ENCODE assay signal across 9 mouse cellular contexts in genomic region chr11:101602491-101602890, GRCm38 (mm10). TPM values are rescaled to one million over a fixed set of nuclear protein-coding genes. Genes with fewer than 3 reads are reported as not detected.
DNase-seq lines count a peak whose midpoint lies in the region; ATAC-seq lines count a peak whose summit lies in the region.
"Had no signal": no experiment of that assay in that cellular context is flagged by ENCODE, and none has a peak within 500 bp of the region (broad histone marks: within the 10 kb centered on the region; RNA-seq: fewer than 3 reads in every experiment).

No protein-coding gene starts in this region.

- H3K36me3 ChIP-seq in forebrain, embryonic 10.5 days (replicated peaks): no peaks in the 10 kb centered on the region
- H3K36me3 ChIP-seq in forebrain, embryonic 13.5 days (ENCODE audit: poor library complexity, severe bottlenecking): no peaks in the 10 kb centered on the region

- WGBS in forebrain, embryonic 10.5 days: 9% methylated on average over 3 of the region's 3 CpGs
- WGBS in forebrain, embryonic 13.5 days: 18% methylated on average over 3 of the region's 3 CpGs

- peak; percentile 66 for DNase-seq in forebrain, embryonic 10.5 days (ENCODE audit: extremely low spot score, low spot score)
- DNase-seq in urinary bladder, postnatal 14 days (ENCODE audit: low spot score): peak; percentile 73
- no peak for DNase-seq in urinary bladder, postnatal 4 days (ENCODE audit: low spot score in 2 of 2)
- peak; percentile 62 to 66 for DNase-seq in heart, postnatal 36 days
- no peak for DNase-seq in left cerebral cortex, adult 9 months (ENCODE audit: low spot score in 2 of 2)

- H3K9me3 ChIP-seq in forebrain, embryonic 10.5 days: no peaks in the 10 kb centered on the region
- H3K9me3 ChIP-seq in forebrain, embryonic 13.5 days (replicated peaks): no peaks in the 10 kb centered on the region

- H3K27me3 ChIP-seq in forebrain, embryonic 10.5 days (ENCODE audit: poor library complexity, severe bottlenecking): 0 out of 2 replicates have a peak, but pooled peaks cover 7% of the 10 kb centered on the region
- peaks cover 5% of the 10 kb centered on the region; the same call in 1 of the 2 replicates for H3K27me3 ChIP-seq in forebrain, embryonic 13.5 days

- no peak overlapping the region for H3K4me2 ChIP-seq in forebrain, embryonic 13.5 days

- H3K4me3 ChIP-seq in forebrain, embryonic 10.5 days: no peak overlapping the region
- H3K4me3 ChIP-seq in forebrain, embryonic 13.5 days: no peak overlapping the region

- ATAC-seq in forebrain, embryonic 13.5 days: no peak
- ATAC-seq in megakaryocyte progenitor cell, adult 5-6 weeks (replicated peaks; ENCODE audit: poor library complexity): 0 out of 2 replicates have a peak, but pooled peaks have one; percentile 31
- no peak for ATAC-seq in frontal cortex, adult (ENCODE audit: low TSS enrichment)

- H3K9ac ChIP-seq in forebrain, embryonic 13.5 days: no peak overlapping the region

- peaks cover 13% of the 10 kb centered on the region for H3K4me1 ChIP-seq in forebrain, embryonic 10.5 days
- H3K4me1 ChIP-seq in forebrain, embryonic 13.5 days: no peaks in the 10 kb centered on the region

- H3K27ac ChIP-seq in forebrain, embryonic 10.5 days: no peak overlapping the region
- no peak overlapping the region for H3K27ac ChIP-seq in forebrain, embryonic 13.5 days

- intact Hi-C loops in heart, postnatal 36 days (cut with DNase I): no loop called here

RNA-seq across cellular contexts. Expression of gene Gm11634, which starts 3.4 kb away (rescaled TPM):
- polyA plus RNA-seq in forebrain, embryonic 10.5 days (2016; fragmentation: Nextera tagmentation; extraction: Ambion mirVana): not detected in 2 replicates
- not detected in 2 replicates for polyA plus RNA-seq in forebrain, embryonic 13.5 days (2015; fragmentation: Nextera tagmentation; extraction: Ambion mirVana)
- total RNA-seq in heart, postnatal 36 days (2021): not detected
- total RNA-seq in megakaryocyte progenitor cell, adult 5-6 weeks (2015): not detected in 2 replicates
- not detected in 2 replicates for total RNA-seq in megakaryocyte progenitor cell, adult 5-6 weeks (2017)
- total RNA-seq: layer of hippocampus, postnatal 25 days had no signal

RNA-seq across cellular contexts. Expression of gene Tmem106a, which starts 20.4 kb away (rescaled TPM):
- polyA plus RNA-seq in forebrain, embryonic 10.5 days (2016; fragmentation: Nextera tagmentation; extraction: Ambion mirVana): 1.5 and 1.8 TPM in 2 replicates
- polyA plus RNA-seq in forebrain, embryonic 13.5 days (2015; fragmentation: Nextera tagmentation; extraction: Ambion mirVana): 1.1 and 1.3 TPM in 2 replicates
- total RNA-seq in heart, postnatal 36 days (2021): 1 to 10 TPM; 3.6 to 4.7 TPM
- total RNA-seq in megakaryocyte progenitor cell, adult 5-6 weeks (2015): 2.7 and 3.7 TPM in 2 replicates
- 1.2 and 5.0 TPM in 2 replicates for total RNA-seq in megakaryocyte progenitor cell, adult 5-6 weeks (2017)

RNA-seq across cellular contexts. Expression of gene Rdm1, which starts 24.5 kb away (rescaled TPM):
- 30.7 and 33.9 TPM in 2 replicates for polyA plus RNA-seq in forebrain, embryonic 10.5 days (2016; fragmentation: Nextera tagmentation; extraction: Ambion mirVana)
- polyA plus RNA-seq in forebrain, embryonic 13.5 days (2015; fragmentation: Nextera tagmentation; extraction: Ambion mirVana): 48.9 and 52.6 TPM in 2 replicates
- 10 to 100 TPM; 41.6 to 47.3 TPM for total RNA-seq in heart, postnatal 36 days (2021)
- 9.8 and 12.7 TPM in 2 replicates for total RNA-seq in megakaryocyte progenitor cell, adult 5-6 weeks (2015)
- 13.2 and 13.7 TPM in 2 replicates for total RNA-seq in megakaryocyte progenitor cell, adult 5-6 weeks (2017)

RNA-seq across cellular contexts. Expression of gene Nbr1, which starts 50.5 kb away (rescaled TPM):
- 61.7 and 69.9 TPM in 2 replicates for polyA plus RNA-seq in forebrain, embryonic 10.5 days (2016; fragmentation: Nextera tagmentation; extraction: Ambion mirVana)
- 104 and 117 TPM in 2 replicates for polyA plus RNA-seq in forebrain, embryonic 13.5 days (2015; fragmentation: Nextera tagmentation; extraction: Ambion mirVana)
- 10 to 100 TPM; 94.3 to 99.5 TPM for total RNA-seq in heart, postnatal 36 days (2021)
- 28.1 and 33.7 TPM in 2 replicates for total RNA-seq in megakaryocyte progenitor cell, adult 5-6 weeks (2015)
- 40.9 and 46.7 TPM in 2 replicates for total RNA-seq in megakaryocyte progenitor cell, adult 5-6 weeks (2017)

RNA-seq across cellular contexts. Expression of gene Brca1, which starts 50.7 kb away (rescaled TPM):
- polyA plus RNA-seq in forebrain, embryonic 10.5 days (2016; fragmentation: Nextera tagmentation; extraction: Ambion mirVana): 26.2 and 27.4 TPM in 2 replicates
- 11.3 and 12.5 TPM in 2 replicates for polyA plus RNA-seq in forebrain, embryonic 13.5 days (2015; fragmentation: Nextera tagmentation; extraction: Ambion mirVana)
- total RNA-seq in heart, postnatal 36 days (2021): under 1 TPM; 0.31 to 0.51 TPM
- total RNA-seq in megakaryocyte progenitor cell, adult 5-6 weeks (2015): 25.1 and 31.4 TPM in 2 replicates
- total RNA-seq in megakaryocyte progenitor cell, adult 5-6 weeks (2017): 36.0 and 47.2 TPM in 2 replicates

Comparison
In these comparisons a context has a peak if more than half of its experiments do, and no peak if none do; other contexts are left out.
1. DNase-seq: peak in forebrain, embryonic 10.5 days (single experiment), urinary bladder, postnatal 14 days (single experiment) and heart, postnatal 36 days (2 of 2); none in urinary bladder, postnatal 4 days (0 of 2) and left cerebral cortex, adult 9 months (0 of 2).